Mouse (Mus musculus): ENCODE results near the gene Ppp1r9b. TPM values are rescaled to one million over a fixed set of nuclear protein-coding genes. Genes with fewer than 3 reads are reported as not detected.

Gene Ppp1r9b
- polyA plus RNA-seq, 1 experiment from 2014 or later, result 11.0 TPM

Other genes with a start within 250 kb of the Ppp1r9b start
- gene Cdc34b, start 249.3 kb upstream of the Ppp1r9b start, polyA plus RNA-seq (2015; fragmentation: Nextera tagmentation; extraction: Ambion mirVana), result not detected in 2 replicates
- not detected in 2 replicates for gene Tmem92, start 208.3 kb upstream of the Ppp1r9b start, polyA plus RNA-seq (2015; fragmentation: Nextera tagmentation; extraction: Ambion mirVana)
- 4,177 and 4,242 TPM in 2 replicates for gene Col1a1, start 54.8 kb upstream of the Ppp1r9b start, polyA plus RNA-seq (2015; fragmentation: Nextera tagmentation; extraction: Ambion mirVana)
- 0.25 TPM in 1 of 2 replicates, not detected in the other for gene Hils1, start 23.4 kb upstream of the Ppp1r9b start, polyA plus RNA-seq (2015; fragmentation: Nextera tagmentation; extraction: Ambion mirVana)
- gene Sgca, start 14.7 kb upstream of the Ppp1r9b start, polyA plus RNA-seq (2015; fragmentation: Nextera tagmentation; extraction: Ambion mirVana), result 11.7 and 14.6 TPM in 2 replicates
- gene Samd14, start 18.8 kb downstream of the Ppp1r9b start, polyA plus RNA-seq (2015; fragmentation: Nextera tagmentation; extraction: Ambion mirVana), result 29.7 and 33.9 TPM in 2 replicates
- gene Pdk2, start 50.3 kb downstream of the Ppp1r9b start, polyA plus RNA-seq (2015; fragmentation: Nextera tagmentation; extraction: Ambion mirVana), result 33.7 and 41.8 TPM in 2 replicates
- gene Itga3, start 85.8 kb downstream of the Ppp1r9b start, polyA plus RNA-seq (2015; fragmentation: Nextera tagmentation; extraction: Ambion mirVana), result 9.5 and 11.3 TPM in 2 replicates
- 35.6 and 36.6 TPM in 2 replicates for gene Dlx3, start 129.1 kb downstream of the Ppp1r9b start, polyA plus RNA-seq (2015; fragmentation: Nextera tagmentation; extraction: Ambion mirVana)
- 5.7 and 6.5 TPM in 2 replicates for gene Dlx4, start 155.2 kb downstream of the Ppp1r9b start, polyA plus RNA-seq (2015; fragmentation: Nextera tagmentation; extraction: Ambion mirVana)